Mouse (Mus musculus) heart, embryonic 11.5 days (tissue): ENCODE measurements around the gene Cib4. TPM values are rescaled to one million over a fixed set of nuclear protein-coding genes. Genes with fewer than 3 reads are reported as not detected.

ENCODE experiments used
- ATAC-seq: fragments of 200-750 bp; cut with Nextera tagmentation; replicated peaks from 2 replicates; pipeline ENCODE4 v1.8.0; 2017; ENCODE audit warnings: moderate library complexity; ENCODE audit not compliant: insufficient number of reproducible peaks, low FRiP score, low TSS enrichment
- H3K27ac ChIP-seq: fragments of 300-500 bp; sonication (generic); 2 replicates; pipeline ENCODE4 v1.5.1; 2014; ENCODE audit warnings: mild to moderate bottlenecking, low read depth, low read length
- H3K27me3 ChIP-seq: fragments of 300-500 bp; sonication (generic); 2 replicates; pipeline ENCODE4 v1.6.1; 2014; ENCODE audit warnings: mild to moderate bottlenecking, low read length, mixed read lengths; ENCODE audit not compliant: control insufficient read depth, insufficient read depth
- H3K36me3 ChIP-seq: fragments of 300-500 bp; sonication (generic); 2 replicates; pipeline ENCODE4 v1.6.1; 2014; ENCODE audit warnings: mild to moderate bottlenecking, low read length, moderate library complexity, mixed read lengths; ENCODE audit not compliant: control insufficient read depth, insufficient read depth
- H3K4me1 ChIP-seq: fragments of 300-500 bp; sonication (generic); 2 replicates; pipeline ENCODE4 v1.6.1; 2014; ENCODE audit warnings: low read length; ENCODE audit not compliant: control insufficient read depth, insufficient read depth
- H3K4me2 ChIP-seq: fragments of 300-500 bp; sonication (generic); 2 replicates; pipeline ENCODE4 v1.6.1; 2014; ENCODE audit warnings: mild to moderate bottlenecking, moderate library complexity
- H3K4me3 ChIP-seq: fragments of 300-500 bp; sonication (generic); 2 replicates; pipeline ENCODE4 v1.5.1; 2014; ENCODE audit warnings: low read depth, low read length
- H3K9ac ChIP-seq: fragments of 300-500 bp; sonication (generic); 2 replicates; pipeline ENCODE4 v1.6.1; 2014; ENCODE audit warnings: mild to moderate bottlenecking, low read depth, low read length, moderate library complexity
- H3K9me3 ChIP-seq: fragments of 300-500 bp; sonication (generic); replicated peaks from 2 replicates; pipeline ENCODE4 v1.6.1; 2016; ENCODE audit warnings: low read length; ENCODE audit not compliant: control insufficient read depth
- WGBS: fragments of 180-500 bp; shearing (Covaris S2); extraction: QIAGEN DNeasy Blood & Tissue Kit; methylation state at CpG from one replicate; pipeline ENCODE4 v1.1.7; 2014; ENCODE audit not compliant: insufficient replicate concordance; 5-methylcytosine and 5-hydroxymethylcytosine counted together
- polyA plus RNA-seq: library from polyadenylated mRNA; unstranded; fragments of >200 nt; fragmentation: Nextera tagmentation; extraction: Ambion mirVana; gene quantifications from 2 replicates; pipeline ENCODE4 v1.2.1, GENCODE M21; 2014

Cib4 gene
- polyA plus RNA-seq, 1 experiment from 2014 or later: not detected

GRCm38 (mm10) chr5:30472148-30472547 is 73.5 kb downstream of the Cib4 start:
- no peak for ATAC-seq
- Histone ChIP-seq H3K9ac (no peak overlapping the region), H3K36me3 (no peaks in the 10 kb centered on the region), H3K27me3 (no peaks in the 10 kb centered on the region), H3K27ac (no peak overlapping the region), H3K4me2 (no peak overlapping the region), H3K9me3 (no peaks in the 10 kb centered on the region), H3K4me1 (no peaks in the 10 kb centered on the region), H3K4me3 (no peak overlapping the region)
- 42% methylated on average over 5 of the region's 5 CpGs for WGBS

- H3K4me1 ChIP-seq: 0 out of 2 replicates have a peak, but pooled peaks cover 4% of the 10 kb centered on the region
- WGBS: 46% methylated on average over 6 of the region's 6 CpGs
- H3K4me2 ChIP-seq: no peak overlapping the region
- no peak overlapping the region for H3K27ac ChIP-seq
- H3K9ac ChIP-seq: no peak overlapping the region
- peaks cover 7% of the 10 kb centered on the region; the same call in 1 of the 2 replicates for H3K27me3 ChIP-seq
- H3K9me3 ChIP-seq: no peaks in the 10 kb centered on the region
- H3K4me3 ChIP-seq: no peak overlapping the region
- H3K36me3 ChIP-seq: no peaks in the 10 kb centered on the region
- no peak for ATAC-seq
Observed at GRCm38 (mm10) chr5:30470454-30470853, 75.2 kb downstream of the Cib4 start.

- Histone ChIP-seq H3K4me3 (peak overlapping the region; percentile 30; the same call in 1 of the 2 replicates), H3K27ac (no peak overlapping the region), H3K9ac (no peak overlapping the region), H3K36me3 (no peaks in the 10 kb centered on the region), H3K27me3 (peaks cover 25% of the 10 kb centered on the region), H3K4me1 (0 out of 2 replicates have a peak, but pooled peaks cover 4% of the 10 kb centered on the region), H3K9me3 (no peaks in the 10 kb centered on the region), H3K4me2 (peak overlapping the region; percentile 60)
- no peak; the same call in 1 of the 2 replicates for ATAC-seq
- 44% methylated on average over 9 of the region's 9 CpGs for WGBS
Observed at GRCm38 (mm10) chr5:30466315-30466714, 79.3 kb downstream of the Cib4 start.

GRCm38 (mm10) chr5:30465861-30466260 is 79.8 kb downstream of the Cib4 start, which contains the start of gene 1700001C02Rik:
Gene 1700001C02Rik (plus strand): TSS chr5:30466047.
- H3K4me3 ChIP-seq: peak within 1 kb of the TSS; percentile 30; the same call in 1 of the 2 replicates
- ATAC-seq: no peak
- peak within 1 kb of the TSS; percentile 60 for H3K4me2 ChIP-seq
- no peaks in the 10 kb centered on the region for H3K36me3 ChIP-seq
- peaks cover 27% of the 10 kb centered on the region for H3K27me3 ChIP-seq
- H3K27ac ChIP-seq: no peak within 1 kb of the TSS
- no peak within 1 kb of the TSS for H3K9ac ChIP-seq
- 24% methylated on average over 21 of the region's 21 CpGs for WGBS
- H3K4me1 ChIP-seq: 0 out of 2 replicates have a peak, but pooled peaks cover 4% of the 10 kb centered on the region
- H3K9me3 ChIP-seq: no peaks in the 10 kb centered on the region

- 36% methylated on average over 12 of the region's 12 CpGs for WGBS
- 0 out of 2 replicates have a peak, but pooled peaks cover 4% of the 10 kb centered on the region for H3K4me1 ChIP-seq
- ATAC-seq: no peak
- no peak within 1 kb of the TSS for H3K4me3 ChIP-seq
- H3K9me3 ChIP-seq: no peaks in the 10 kb centered on the region
- H3K36me3 ChIP-seq: no peaks in the 10 kb centered on the region
- 0 out of 2 replicates have a peak within 1 kb of the TSS, but pooled peaks have one; percentile 31 for H3K4me2 ChIP-seq
- H3K9ac ChIP-seq: no peak within 1 kb of the TSS
- peaks cover 42% of the 10 kb centered on the region for H3K27me3 ChIP-seq
- H3K27ac ChIP-seq: no peak within 1 kb of the TSS
Observed at GRCm38 (mm10) chr5:30461821-30462220, 83.8 kb downstream of the Cib4 start, which contains the start of gene Otof. Gene Otof (minus strand): TSS chr5:30461932.

- Histone ChIP-seq H3K27ac (no peak overlapping the region), H3K36me3 (no peaks in the 10 kb centered on the region), H3K9ac (no peak overlapping the region), H3K4me3 (no peak overlapping the region), H3K27me3 (peaks cover 32% of the 10 kb centered on the region), H3K9me3 (no peaks in the 10 kb centered on the region), H3K4me2 (no peak overlapping the region), H3K4me1 (no peaks in the 10 kb centered on the region)
- no peak for ATAC-seq
- WGBS: 40% methylated on average over 4 of the region's 4 CpGs
Observed at GRCm38 (mm10) chr5:30460155-30460554, 85.5 kb downstream of the Cib4 start.

- Histone ChIP-seq H3K27ac (no peak overlapping the region), H3K27me3 (peaks cover 15% of the 10 kb centered on the region), H3K9me3 (no peaks in the 10 kb centered on the region), H3K9ac (no peak overlapping the region), H3K4me3 (no peak overlapping the region), H3K4me1 (no peaks in the 10 kb centered on the region), H3K36me3 (no peaks in the 10 kb centered on the region), H3K4me2 (no peak overlapping the region)
- ATAC-seq: no peak
- WGBS: 42% methylated on average over 6 of the region's 6 CpGs
Observed at GRCm38 (mm10) chr5:30456056-30456455, 89.6 kb downstream of the Cib4 start.

GRCm38 (mm10) chr5:30444327-30444895 is 101.2 kb downstream of the Cib4 start:
- peaks cover 3% of the 10 kb centered on the region; the same call in 1 of the 2 replicates for H3K27me3 ChIP-seq
- H3K4me1 ChIP-seq: no peaks in the 10 kb centered on the region
- no peak overlapping the region for H3K4me2 ChIP-seq
- ATAC-seq: no peak
- H3K36me3 ChIP-seq: no peaks in the 10 kb centered on the region
- no peaks in the 10 kb centered on the region for H3K9me3 ChIP-seq
- H3K4me3 ChIP-seq: no peak overlapping the region
- H3K27ac ChIP-seq: no peak overlapping the region
- 81% methylated on average over 13 of the region's 13 CpGs for WGBS
- no peak overlapping the region for H3K9ac ChIP-seq

- Histone ChIP-seq H3K9me3 (no peaks in the 10 kb centered on the region), H3K36me3 (no peaks in the 10 kb centered on the region), H3K9ac (no peak overlapping the region), H3K4me1 (no peaks in the 10 kb centered on the region), H3K4me3 (no peak overlapping the region), H3K27me3 (peaks cover 3% of the 10 kb centered on the region; the same call in 1 of the 2 replicates), H3K4me2 (no peak overlapping the region), H3K27ac (no peak overlapping the region)
- WGBS: 60% methylated on average over 5 of the region's 5 CpGs
- no peak for ATAC-seq
Observed at GRCm38 (mm10) chr5:30442196-30442595, 103.4 kb downstream of the Cib4 start.
